Mouse (Mus musculus) hindbrain, embryonic 10.5 days (tissue): ENCODE measurements around the gene Rack1. TPM values are rescaled to one million over a fixed set of nuclear protein-coding genes. Genes with fewer than 3 reads are reported as not detected.
"Not testable (repeated sequence)": the region's sequence is repeated elsewhere in the genome, so short reads cannot be mapped to it uniquely, and the experiment has no call there.

ENCODE experiments used
- DNase-seq: peaks from one replicate; pipeline ENCODE4 v3.0.0-alpha.2; 2017; ENCODE audit warnings: low spot score
- H3K27ac ChIP-seq: fragments of 300-500 bp; sonication (generic); 2 replicates; pipeline ENCODE4 v1.5.1; 2016; ENCODE audit warnings: mild to moderate bottlenecking, moderate library complexity
- H3K27me3 ChIP-seq: fragments of 300-500 bp; sonication (generic); 2 replicates; pipeline ENCODE4 v1.6.1; 2016; ENCODE audit warnings: mild to moderate bottlenecking; ENCODE audit not compliant: poor library complexity, insufficient read depth, severe bottlenecking
- H3K36me3 ChIP-seq: fragments of 300-500 bp; sonication (generic); 2 replicates; pipeline ENCODE4 v1.6.1; 2016; ENCODE audit warnings: mild to moderate bottlenecking, moderate library complexity
- H3K4me1 ChIP-seq: fragments of 300-500 bp; sonication (generic); replicated peaks from 2 replicates; pipeline ENCODE4 v1.6.1; 2016; ENCODE audit warnings: mild to moderate bottlenecking
- H3K4me3 ChIP-seq: fragments of 300-500 bp; sonication (generic); 2 replicates; pipeline ENCODE4 v1.5.1; 2016; ENCODE audit warnings: mild to moderate bottlenecking, moderate library complexity
- H3K9me3 ChIP-seq: fragments of 300-500 bp; sonication (generic); 2 replicates; pipeline ENCODE4 v1.6.1; 2016; ENCODE audit warnings: mild to moderate bottlenecking, moderate library complexity
- WGBS: fragments of 180-500 bp; shearing (Covaris S2); methylation state at CpG from one replicate; pipeline ENCODE4 v1.1.7; 2016; 5-methylcytosine and 5-hydroxymethylcytosine counted together
- polyA plus RNA-seq: library from polyadenylated mRNA; unstranded; fragments of >200 nt; fragmentation: Nextera tagmentation; extraction: Ambion mirVana; gene quantifications from 2 replicates; pipeline ENCODE4 v1.2.1, GENCODE M21; 2016

The Rack1 gene
- 672 and 778 TPM in 2 replicates for polyA plus RNA-seq

DNA sequence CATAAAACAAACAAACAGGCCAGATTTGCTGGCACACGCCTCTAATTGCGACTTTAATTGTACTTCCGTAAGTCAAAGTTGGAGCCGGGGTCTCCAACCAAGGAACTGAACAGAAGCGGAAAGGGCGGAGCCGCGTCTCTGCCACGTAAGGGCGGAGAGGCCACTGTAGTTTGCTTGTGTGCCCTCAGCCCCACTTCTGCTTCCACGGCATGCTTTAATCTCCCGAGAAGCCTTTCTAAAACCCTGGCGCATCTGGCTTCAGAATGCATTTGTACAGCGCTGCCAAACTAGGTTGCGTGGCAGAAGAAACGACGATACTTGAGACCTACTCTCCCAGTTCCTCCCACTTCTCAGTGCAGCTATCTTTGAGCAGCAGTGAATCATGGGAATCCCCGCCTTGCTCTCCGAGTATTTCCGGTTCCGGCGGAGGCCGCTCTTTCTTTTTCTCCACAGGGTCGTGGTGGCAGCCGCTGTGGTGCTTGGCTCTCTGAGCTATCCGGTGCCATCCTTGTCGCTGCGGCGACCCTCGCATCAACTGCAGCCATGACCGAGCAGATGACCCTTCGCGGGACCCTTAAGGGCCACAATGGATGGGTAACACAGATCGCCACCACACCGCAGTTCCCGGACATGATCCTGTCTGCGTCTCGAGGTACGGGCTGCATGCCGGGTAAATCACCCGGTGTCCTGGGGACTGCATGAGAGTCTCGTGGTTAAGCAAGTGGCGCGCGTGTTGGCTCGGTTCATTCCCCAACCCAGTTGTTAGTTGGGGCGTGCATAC, at the start of gene Rack1:
TSS of gene Rack1 (plus strand) at position 412 of the 781 bp plus-strand sequence.
- no peaks in the 10 kb centered on the region for H3K27me3 ChIP-seq
- peak within 1 kb of the TSS; percentile 89 for H3K4me3 ChIP-seq
- no peaks in the 10 kb centered on the region for H3K9me3 ChIP-seq
- WGBS, result under 1% methylated on average over 47 of the region's 47 CpGs
- H3K27ac ChIP-seq, result peak within 1 kb of the TSS; percentile 95
- peak; percentile 94 for DNase-seq
- H3K4me1 ChIP-seq, result peaks cover 34% of the 10 kb centered on the region
- peaks cover 41% of the 10 kb centered on the region for H3K36me3 ChIP-seq

DNA sequence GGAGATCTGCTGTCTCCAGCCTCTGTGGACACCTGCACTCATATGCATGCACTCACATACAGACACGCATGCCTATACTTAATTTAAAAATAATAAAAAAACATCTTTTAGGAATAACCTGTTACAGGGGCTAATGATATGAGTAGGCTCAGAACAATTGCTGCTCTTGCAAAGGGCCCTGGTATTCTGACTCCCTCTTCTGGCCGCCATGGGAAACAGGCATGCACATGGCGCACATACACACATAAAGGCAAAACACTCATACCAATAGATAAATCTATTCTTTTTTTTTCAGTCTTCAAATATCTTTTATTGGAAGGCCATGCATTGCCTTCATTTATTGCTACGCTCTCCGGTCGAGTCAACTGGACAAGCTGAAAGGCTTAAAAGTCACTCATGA, 49.7 kb upstream of the Rack1 start:
- Histone ChIP-seq H3K4me3 (no peak overlapping the region), H3K4me1 (no peaks in the 10 kb centered on the region)

GRCm38 (mm10) chr11:48753534-48753933, 46.6 kb upstream of the Rack1 start:
- not testable (repeated sequence) for H3K27me3 ChIP-seq, H3K27ac ChIP-seq, H3K4me1 ChIP-seq, H3K9me3 ChIP-seq, H3K4me3 ChIP-seq, H3K36me3 ChIP-seq, DNase-seq
- WGBS, result 94% methylated on average over 18 of the region's 18 CpGs

More for the DNA sequence above, 49.7 kb upstream of the Rack1 start:
- H3K27me3 ChIP-seq, result no peaks in the 10 kb centered on the region
- no peak overlapping the region for H3K27ac ChIP-seq
- no peak for DNase-seq
- no peaks in the 10 kb centered on the region for H3K36me3 ChIP-seq
- 0 out of 2 replicates have a peak, but pooled peaks cover 3% of the 10 kb centered on the region for H3K9me3 ChIP-seq
- 97% methylated on average over 6 of the region's 6 CpGs for WGBS

- no peaks in the 10 kb centered on the region for H3K9me3 ChIP-seq
- H3K4me3 ChIP-seq, result no peak overlapping the region
- no peaks in the 10 kb centered on the region for H3K27me3 ChIP-seq
- H3K36me3 ChIP-seq, result no peaks in the 10 kb centered on the region
- no peak for DNase-seq
- no peak overlapping the region for H3K27ac ChIP-seq
- 84% methylated on average over 8 of the region's 8 CpGs for WGBS
- H3K4me1 ChIP-seq, result no peaks in the 10 kb centered on the region
Measured at GRCm38 (mm10) chr11:48759021-48759420, 41.1 kb upstream of the Rack1 start.

DNA sequence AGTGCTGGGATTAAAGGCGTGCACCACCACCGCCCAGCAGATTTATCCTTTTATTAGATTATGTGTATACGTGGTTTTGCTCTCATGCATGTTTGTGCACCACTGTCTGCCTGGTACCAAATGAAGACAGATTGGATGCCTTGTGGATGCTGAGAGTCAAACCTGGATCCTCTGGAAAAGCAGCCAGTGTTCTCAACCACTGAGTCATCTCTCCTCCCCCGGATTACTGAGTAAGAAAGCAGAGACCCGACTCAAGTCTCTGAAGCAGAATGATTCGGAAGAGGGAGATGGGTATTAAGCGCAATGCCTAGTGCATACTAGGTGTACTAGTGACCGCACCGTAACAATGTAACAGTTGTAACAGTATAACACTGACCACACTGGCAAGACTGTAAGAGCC, 36.0 kb upstream of the Rack1 start:
- WGBS, result 96% methylated on average over 9 of the region's 9 CpGs
- H3K9me3 ChIP-seq, result no peaks in the 10 kb centered on the region
- H3K36me3 ChIP-seq, result no peaks in the 10 kb centered on the region
- no peaks in the 10 kb centered on the region for H3K27me3 ChIP-seq
- H3K4me1 ChIP-seq, result no peaks in the 10 kb centered on the region
- H3K4me3 ChIP-seq, result no peak overlapping the region
- DNase-seq, result no peak
- H3K27ac ChIP-seq, result no peak overlapping the region

GRCm38 (mm10) chr11:48767195-48767876, 32.8 kb upstream of the Rack1 start:
- Histone ChIP-seq H3K4me1 (no peaks in the 10 kb centered on the region), H3K4me3 (no peak overlapping the region), H3K36me3 (no peaks in the 10 kb centered on the region), H3K9me3 (no peaks in the 10 kb centered on the region), H3K27me3 (no peaks in the 10 kb centered on the region), H3K27ac (no peak overlapping the region)
- WGBS, result 85% methylated on average over 14 of the region's 14 CpGs
- no peak for DNase-seq

DNA sequence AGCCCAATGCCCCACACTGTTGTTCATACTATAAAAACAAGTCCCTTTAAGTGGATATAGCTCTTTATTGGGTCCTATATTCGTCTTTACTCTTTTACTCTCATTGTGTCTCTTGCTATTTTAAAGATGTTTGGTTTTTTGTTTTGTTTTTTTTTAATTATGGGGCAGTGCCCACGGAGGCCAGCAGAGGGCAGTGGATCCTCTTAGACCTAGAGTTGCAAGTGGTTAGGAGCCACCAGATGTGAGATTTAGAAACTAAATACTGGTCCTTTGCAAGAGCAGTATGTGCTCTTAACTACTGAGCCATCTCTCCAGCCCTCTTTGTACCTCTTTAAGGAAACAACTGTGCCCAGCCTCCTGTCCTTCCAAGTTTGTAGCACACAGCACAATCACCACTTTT, 28.4 kb upstream of the Rack1 start:
- no peak overlapping the region for H3K4me3 ChIP-seq
- no peaks in the 10 kb centered on the region for H3K27me3 ChIP-seq
- WGBS, result 6% methylated on average over 2 of the region's 2 CpGs
- H3K4me1 ChIP-seq, result no peaks in the 10 kb centered on the region
- H3K27ac ChIP-seq, result no peak overlapping the region
- H3K36me3 ChIP-seq, result no peaks in the 10 kb centered on the region
- no peak for DNase-seq
- H3K9me3 ChIP-seq, result no peaks in the 10 kb centered on the region

DNA sequence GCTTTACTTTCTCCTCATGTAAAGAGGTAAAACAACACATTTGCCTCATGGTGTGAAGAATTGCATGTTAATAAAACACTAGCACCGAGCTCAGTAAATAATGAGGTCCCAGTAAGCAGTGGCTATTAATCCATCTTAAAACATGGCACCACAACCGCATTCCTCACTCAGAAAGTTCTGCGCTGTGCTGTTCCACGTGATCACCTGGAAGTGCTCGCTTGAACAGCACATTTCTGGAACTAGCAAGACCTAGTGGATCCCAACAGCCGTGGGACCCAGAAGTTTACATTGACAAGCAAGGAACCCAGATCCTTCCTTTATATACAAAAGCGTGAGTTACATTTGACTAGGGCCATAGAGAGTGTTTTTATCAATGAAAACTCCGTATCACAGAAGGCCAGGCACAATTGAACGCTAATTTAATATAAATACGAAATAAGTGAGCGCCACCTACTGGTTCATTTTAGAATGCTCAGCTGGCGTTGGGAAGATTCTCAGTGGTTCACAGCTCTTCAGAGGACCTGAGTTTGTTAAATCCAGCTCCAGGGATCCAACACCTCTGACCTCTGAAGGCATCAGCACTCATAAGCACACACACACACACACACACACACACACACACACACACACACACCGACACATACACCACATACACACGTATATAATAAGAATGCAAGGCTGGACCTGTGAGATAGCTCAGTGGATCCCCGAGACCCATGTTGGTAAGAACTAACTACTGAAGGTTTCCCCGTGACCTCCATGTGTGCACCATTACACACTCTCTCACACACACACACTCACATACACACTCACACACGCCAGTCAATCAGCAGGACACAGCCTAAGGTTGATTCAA, 25.5 kb upstream of the Rack1 start:
- Histone ChIP-seq H3K27me3 (no peaks in the 10 kb centered on the region), H3K9me3 (no peaks in the 10 kb centered on the region), H3K4me1 (no peaks in the 10 kb centered on the region), H3K27ac (no peak overlapping the region), H3K36me3 (no peaks in the 10 kb centered on the region), H3K4me3 (no peak overlapping the region)
- DNase-seq, result peak; percentile 40
- WGBS, result 39% methylated on average over 17 of the region's 17 CpGs

GRCm38 (mm10) chr11:48775483-48775882, 24.6 kb upstream of the Rack1 start:
- DNase-seq, result peak; percentile 61
- Histone ChIP-seq H3K27ac (no peak overlapping the region), H3K4me3 (no peak overlapping the region), H3K9me3 (no peaks in the 10 kb centered on the region), H3K36me3 (no peaks in the 10 kb centered on the region), H3K27me3 (no peaks in the 10 kb centered on the region), H3K4me1 (no peaks in the 10 kb centered on the region)
- 4% methylated on average over 7 of the region's 7 CpGs for WGBS

DNA sequence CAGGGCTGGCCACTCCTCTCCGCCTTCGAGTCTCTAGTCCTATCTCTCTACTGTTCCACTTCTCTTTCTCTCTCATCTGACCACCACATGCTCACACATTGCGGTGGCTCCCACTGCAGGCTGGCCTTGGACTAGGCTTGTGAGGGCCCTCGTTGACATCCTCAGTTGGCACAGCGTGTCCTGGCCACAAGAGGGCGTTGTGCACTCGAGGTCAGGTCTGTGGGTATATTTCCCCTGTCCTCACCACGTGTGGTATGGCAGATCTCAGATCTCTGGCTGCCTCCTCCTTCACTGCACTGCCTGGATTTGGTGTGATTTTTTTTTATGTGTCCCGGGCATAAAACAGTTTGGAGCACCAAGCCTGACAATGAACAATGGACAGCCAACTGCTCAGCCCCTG, 23.5 kb upstream of the Rack1 start:
- Histone ChIP-seq H3K9me3 (no peaks in the 10 kb centered on the region), H3K4me3 (no peak overlapping the region), H3K27ac (no peak overlapping the region), H3K36me3 (no peaks in the 10 kb centered on the region), H3K4me1 (no peaks in the 10 kb centered on the region), H3K27me3 (no peaks in the 10 kb centered on the region)
- DNase-seq, result no peak
- 47% methylated on average over 9 of the region's 9 CpGs for WGBS

- no peaks in the 10 kb centered on the region for H3K4me1 ChIP-seq
- no peak overlapping the region for H3K4me3 ChIP-seq
- 91% methylated on average over 9 of the region's 9 CpGs for WGBS
- no peaks in the 10 kb centered on the region for H3K36me3 ChIP-seq
- no peaks in the 10 kb centered on the region for H3K9me3 ChIP-seq
- DNase-seq, result no peak
- H3K27me3 ChIP-seq, result no peaks in the 10 kb centered on the region
- no peak overlapping the region for H3K27ac ChIP-seq
Measured at GRCm38 (mm10) chr11:48777303-48777702, 22.8 kb upstream of the Rack1 start.

DNA sequence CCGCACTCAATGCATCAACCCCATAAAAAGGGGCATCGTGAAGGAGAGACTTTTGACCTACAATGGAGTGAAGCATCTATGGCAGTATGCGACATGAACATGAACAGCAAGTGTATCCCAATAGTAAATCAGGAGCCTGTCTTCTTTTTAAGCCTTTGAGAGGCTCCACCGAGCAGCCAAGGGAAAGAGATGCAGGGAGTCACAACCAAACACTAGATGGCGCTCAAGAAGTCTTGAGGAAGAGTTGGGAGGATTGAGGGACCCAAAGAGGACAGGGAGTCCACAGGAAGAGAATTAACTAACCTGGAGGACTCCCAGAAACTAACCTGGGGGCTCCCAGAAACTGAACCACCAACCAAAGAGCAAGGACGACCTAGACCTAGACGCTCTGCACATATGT, 20.7 kb upstream of the Rack1 start:
- no peak for DNase-seq
- Histone ChIP-seq H3K27me3 (no peaks in the 10 kb centered on the region), H3K4me1 (no peaks in the 10 kb centered on the region), H3K4me3 (no peak overlapping the region), H3K9me3 (no peaks in the 10 kb centered on the region), H3K36me3 (no peaks in the 10 kb centered on the region), H3K27ac (no peak overlapping the region)
- 32% methylated on average over 7 of the region's 7 CpGs for WGBS

DNA sequence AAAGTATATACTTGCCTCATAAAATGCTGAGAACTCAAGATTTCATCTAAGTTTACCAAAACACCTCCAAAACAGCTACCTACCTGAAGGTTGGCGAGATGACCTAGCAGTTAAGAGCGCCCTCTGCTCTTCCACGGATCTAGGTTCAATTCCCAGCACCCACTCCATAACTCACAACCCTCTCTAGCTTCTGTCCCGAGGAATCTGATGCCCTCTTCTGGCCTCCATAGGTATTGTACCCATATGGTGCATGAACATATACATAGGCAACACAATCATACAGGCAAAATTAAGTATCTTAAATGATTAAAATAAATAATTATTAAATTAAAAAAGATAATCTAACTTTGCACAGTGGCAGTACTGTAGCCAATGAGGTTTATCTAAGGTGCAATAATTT, 17.9 kb upstream of the Rack1 start:
- 89% methylated on average over 4 of the region's 4 CpGs for WGBS
- H3K36me3 ChIP-seq, result no peaks in the 10 kb centered on the region
- no peaks in the 10 kb centered on the region for H3K4me1 ChIP-seq
- peaks cover 3% of the 10 kb centered on the region; the same call in 1 of the 2 replicates for H3K9me3 ChIP-seq
- no peak overlapping the region for H3K27ac ChIP-seq
- no peak overlapping the region for H3K4me3 ChIP-seq
- no peak for DNase-seq
- H3K27me3 ChIP-seq, result no peaks in the 10 kb centered on the region
